Mouse (Mus musculus) activated CD4-positive, CD25-positive, alpha-beta regulatory T cell, adult 9 weeks (primary cell): ENCODE results near the gene Cdx2. TPM values are rescaled to one million over a fixed set of nuclear protein-coding genes. Genes with fewer than 3 reads are reported as not detected.

Experiments
- polyA plus RNA-seq: library from polyadenylated mRNA; unstranded; fragments of 100-300 nt; shearing (Covaris generic); gene quantifications from one replicate; pipeline ENCODE4 v1.2.1, GENCODE M21; 2017

The Cdx2 gene
- polyA plus RNA-seq: not detected

DNA sequence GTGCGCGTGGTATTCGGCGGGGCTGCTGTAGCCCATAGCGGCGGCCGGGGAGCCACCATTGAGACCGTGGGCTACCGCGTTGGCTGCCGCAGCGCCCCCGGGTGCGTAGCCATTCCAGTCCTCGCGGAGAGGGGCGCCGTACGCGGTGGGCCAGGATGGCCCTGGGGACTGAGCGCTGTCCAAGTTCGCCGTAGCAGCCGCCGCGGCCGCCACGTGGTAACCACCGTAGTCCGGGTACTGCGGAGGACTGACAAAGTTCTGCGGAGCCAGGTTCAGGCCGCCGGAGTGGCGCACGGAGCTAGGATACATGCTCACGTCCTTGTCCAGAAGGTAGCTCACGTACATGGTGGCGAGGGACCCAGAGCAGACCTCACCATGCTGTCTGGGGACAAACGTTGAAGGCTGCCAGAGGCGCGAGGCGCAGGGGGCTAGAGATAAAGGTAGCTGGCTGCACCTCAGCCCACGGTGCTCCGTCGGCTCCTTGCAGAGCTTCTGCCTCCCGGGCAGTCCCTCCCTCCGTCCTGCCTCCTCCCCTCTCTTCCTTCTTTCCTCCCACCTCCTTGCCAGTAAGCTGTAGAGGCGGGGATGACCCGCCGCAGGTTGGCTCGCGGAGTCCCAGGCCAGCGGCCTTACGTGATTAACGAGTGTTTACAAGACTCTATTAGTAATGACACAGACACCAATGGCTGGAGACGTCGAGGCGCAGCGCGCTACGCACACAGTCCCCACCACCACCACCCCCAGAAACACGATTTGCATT is at the start of gene Cdx2:
TSS of gene Cdx2 (minus strand) at position 633 of the 760 bp plus-strand sequence.

DNA sequence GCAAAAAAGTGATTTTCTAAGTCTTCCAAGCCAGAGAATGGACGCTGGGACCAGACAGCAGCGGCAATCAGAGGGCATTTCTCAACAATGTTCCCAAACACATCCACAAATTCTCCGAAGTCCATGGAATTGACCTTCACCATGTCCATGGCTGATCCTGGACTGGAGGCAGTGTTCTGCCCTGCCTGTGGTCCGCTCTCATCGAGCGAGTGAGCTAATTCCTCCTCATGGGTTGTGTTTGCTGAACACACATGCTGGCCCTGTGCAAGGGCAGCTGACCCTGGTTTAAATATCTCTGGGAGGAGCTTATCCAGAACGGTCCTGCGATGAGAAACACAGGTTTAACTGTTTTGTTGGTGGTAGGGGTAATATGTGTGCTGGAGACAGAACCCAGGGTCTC is 15.1 kb upstream of the Cdx2 start, which contains the start of gene Urad:
TSS of gene Urad (minus strand) at position 258 of the 400 bp plus-strand sequence.

DNA sequence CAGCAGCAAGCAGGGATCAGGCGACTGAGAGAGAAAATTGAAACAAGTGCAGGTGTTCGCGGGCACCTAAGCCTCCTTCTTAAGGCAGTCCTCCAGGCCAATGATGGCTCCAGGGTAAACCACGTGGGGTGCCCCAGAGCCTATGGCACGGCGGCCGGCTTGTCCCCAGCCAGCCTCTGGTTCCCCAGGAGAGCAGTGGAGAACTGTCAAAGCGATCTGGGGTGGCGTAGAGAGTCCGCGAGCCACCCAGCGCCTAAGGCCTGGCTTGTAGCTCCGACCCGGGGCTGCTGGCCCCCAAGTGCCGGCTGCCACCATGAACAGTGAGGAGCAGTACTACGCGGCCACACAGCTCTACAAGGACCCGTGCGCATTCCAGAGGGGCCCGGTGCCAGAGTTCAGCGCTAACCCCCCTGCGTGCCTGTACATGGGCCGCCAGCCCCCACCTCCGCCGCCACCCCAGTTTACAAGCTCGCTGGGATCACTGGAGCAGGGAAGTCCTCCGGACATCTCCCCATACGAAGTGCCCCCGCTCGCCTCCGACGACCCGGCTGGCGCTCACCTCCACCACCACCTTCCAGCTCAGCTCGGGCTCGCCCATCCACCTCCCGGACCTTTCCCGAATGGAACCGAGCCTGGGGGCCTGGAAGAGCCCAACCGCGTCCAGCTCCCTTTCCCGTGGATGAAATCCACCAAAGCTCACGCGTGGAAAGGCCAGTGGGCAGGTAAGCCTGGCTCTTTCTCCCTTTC is 37.0 kb downstream of the Cdx2 start, which contains the start of gene Pdx1:
TSS of gene Pdx1 (plus strand) at position 34 of the 747 bp plus-strand sequence.

Other genes with a start within 250 kb of the Cdx2 start
- gene Lnx2, start 230.7 kb downstream of the Cdx2 start, polyA plus RNA-seq: 50.4 TPM
- gene Polr1d, start 230.2 kb downstream of the Cdx2 start, polyA plus RNA-seq: 172 TPM
- gene Gsx1, start 118.6 kb downstream of the Cdx2 start, polyA plus RNA-seq: not detected
- not detected for gene Pdx1, start 37.3 kb downstream of the Cdx2 start, polyA plus RNA-seq
- not detected for gene Urad, start 15.2 kb upstream of the Cdx2 start, polyA plus RNA-seq
- 0.09 TPM for gene Flt3, start 93.2 kb upstream of the Cdx2 start, polyA plus RNA-seq
- gene Pan3, start 122.9 kb upstream of the Cdx2 start, polyA plus RNA-seq: 40.7 TPM